Mouse (Mus musculus): ENCODE results near the gene Gm44503.
A peak's percentile ranks its signal among the peaks of the same experiment; 100 is the strongest.

Gm44503 gene

GRCm38 (mm10) chr9:73025818-73026636 is 67.4 kb downstream of the Gm44503 start:
- DNase-seq (ENCODE audit: low read depth in 2 of 2, low spot score in 2 of 2) = no peak

DNA sequence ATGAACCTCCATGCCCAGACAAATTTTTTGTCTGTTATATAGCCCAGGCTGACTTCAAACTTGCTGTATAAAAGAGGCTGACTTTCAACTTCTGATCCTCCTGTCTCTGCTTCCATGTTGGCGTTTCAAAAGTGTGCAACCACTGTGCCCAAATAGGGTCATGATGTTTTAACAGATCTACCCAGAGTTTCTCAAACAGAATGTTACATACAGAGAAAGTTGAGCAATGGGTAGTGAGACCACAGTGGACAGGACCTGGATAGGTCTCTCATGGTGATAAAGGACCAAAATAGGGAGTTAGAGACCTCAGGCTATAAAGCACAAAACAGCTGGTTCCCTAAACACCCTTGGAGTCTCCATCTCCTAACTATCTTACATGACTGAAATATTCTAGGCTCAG is 71.8 kb downstream of the Gm44503 start:
- no peak for DNase-seq (ENCODE audit: low read depth in 2 of 2, low spot score in 2 of 2)

- no peak for DNase-seq (ENCODE audit: low read depth in 2 of 2, low spot score in 2 of 2)
These were observed 72.8 kb downstream of the Gm44503 start for GRCm38 (mm10) chr9:73031421-73031820.

- DNase-seq (ENCODE audit: low read depth in 2 of 2, low spot score in 2 of 2) = no peak
These were observed 74.8 kb downstream of the Gm44503 start for GRCm38 (mm10) chr9:73033406-73033805.

DNA sequence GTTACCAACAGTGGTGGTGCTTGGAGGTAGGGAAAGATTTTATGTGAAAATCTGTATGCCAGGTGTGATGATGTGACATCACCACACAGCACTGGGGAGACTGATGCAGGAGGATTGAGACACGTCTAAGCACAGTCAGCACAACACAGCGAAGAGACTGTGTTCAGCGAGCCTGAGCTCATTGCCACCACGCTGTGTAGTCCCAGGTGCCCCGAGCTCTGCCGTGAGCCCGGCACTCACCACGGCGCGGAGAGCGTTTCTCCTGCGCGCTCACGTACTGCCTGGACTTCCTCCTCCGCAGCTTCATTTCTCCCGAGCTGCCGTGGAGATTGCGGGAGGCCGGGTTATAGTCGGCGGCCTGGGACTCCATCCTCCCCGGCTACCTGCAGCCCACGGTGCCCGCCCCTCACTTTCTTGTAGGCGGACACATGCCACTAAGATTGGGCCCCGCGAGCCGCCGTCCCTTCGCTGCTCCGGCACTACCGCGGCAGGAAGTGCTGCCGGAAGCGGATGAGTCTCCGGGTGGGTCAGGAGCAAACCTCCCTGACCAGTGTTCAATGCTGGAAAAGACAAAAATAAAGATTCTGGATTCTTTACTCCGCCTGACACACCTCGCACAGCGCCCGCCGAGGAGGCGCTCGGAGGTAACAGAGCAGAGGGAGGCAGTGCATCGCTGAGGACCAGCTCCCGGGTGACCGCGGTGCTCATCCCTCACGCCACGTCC is 80.7 kb downstream of the Gm44503 start:
- DNase-seq (ENCODE audit: low read depth in 2 of 2, low spot score in 2 of 2) = peak; percentile 82 to 85

DNA sequence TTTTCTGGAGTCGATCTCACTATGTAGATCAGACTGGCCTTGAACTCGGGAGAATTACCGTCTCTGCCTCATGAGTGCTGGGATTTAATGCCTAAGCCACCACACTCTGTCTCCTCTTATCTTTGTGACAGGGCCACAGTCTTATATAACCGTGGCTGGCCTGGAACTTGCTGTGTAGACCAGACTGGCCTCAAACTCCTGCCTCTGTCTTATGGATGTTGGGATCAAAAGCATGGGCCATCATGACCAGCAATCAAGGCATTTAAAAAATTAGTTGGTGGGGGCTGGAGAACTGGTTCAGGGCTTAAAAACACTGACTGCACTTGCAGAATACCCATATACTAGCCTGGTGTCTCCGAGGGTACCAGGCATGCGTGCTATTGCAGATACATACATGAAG is 81.4 kb downstream of the Gm44503 start, which contains the start of gene Pigb:
Gene Pigb, minus strand, starts transcription at position 299 of the 400 bp plus-strand sequence.
- DNase-seq (ENCODE audit: low read depth in 2 of 2, low spot score in 2 of 2) = no peak

DNA sequence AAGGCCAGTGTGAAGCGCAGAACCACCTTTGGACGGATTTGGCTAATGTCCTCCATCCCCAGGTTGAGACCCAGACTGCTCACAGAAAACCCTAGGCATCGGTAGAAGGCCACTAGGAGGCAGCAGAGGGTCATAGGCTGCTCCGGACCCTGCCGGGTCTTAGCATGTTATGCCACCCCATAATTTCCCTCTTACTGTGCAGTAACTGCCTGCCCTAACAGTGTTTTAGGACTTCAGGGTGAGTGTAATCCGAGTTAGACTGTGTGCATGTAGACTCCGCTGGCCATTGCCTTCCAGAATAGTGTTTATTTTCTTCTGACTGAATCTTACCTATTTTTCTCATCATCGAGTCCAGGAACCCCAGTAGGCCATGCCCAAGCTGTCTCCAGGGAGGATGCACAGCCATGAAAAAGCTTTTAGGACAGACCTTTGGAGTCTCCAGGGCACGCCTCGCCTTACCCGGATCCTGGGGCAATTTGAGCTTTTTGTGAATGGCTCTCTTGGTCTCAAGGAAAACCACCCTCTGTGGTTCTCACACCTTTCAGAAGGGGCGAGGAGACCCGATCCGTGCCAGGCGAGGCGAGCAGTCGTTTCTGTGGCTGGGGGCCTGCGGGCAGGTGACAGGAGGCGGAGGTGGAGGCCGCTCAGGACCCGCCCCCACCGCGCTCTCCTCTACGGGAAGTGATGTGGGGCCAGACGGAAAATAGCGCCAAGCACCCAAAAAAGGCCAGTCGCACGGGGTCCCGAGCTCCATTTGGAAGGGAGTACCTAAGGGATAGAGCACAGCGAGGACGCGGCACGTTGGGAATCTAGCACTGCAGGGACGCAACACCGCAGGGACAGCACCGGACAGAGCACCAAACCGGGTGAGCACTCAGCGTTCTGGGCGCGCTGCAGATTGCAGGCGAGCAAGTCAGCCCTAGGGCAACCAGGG is 85.8 kb downstream of the Gm44503 start, which contains the start of gene Rab27a:
Gene Rab27a, plus strand, starts transcription at position 709 of the 934 bp plus-strand sequence.
- peak; percentile 84 to 89 for DNase-seq (ENCODE audit: low read depth in 2 of 2, low spot score in 2 of 2)

- no peak for DNase-seq (ENCODE audit: low read depth in 2 of 2, low spot score in 2 of 2)
These were observed 86.6 kb downstream of the Gm44503 start for GRCm38 (mm10) chr9:73045204-73045603.

GRCm38 (mm10) chr9:73045711-73046110 is 87.1 kb downstream of the Gm44503 start:
- DNase-seq (ENCODE audit: low read depth in 2 of 2, low spot score in 2 of 2) = no peak

- DNase-seq (ENCODE audit: low read depth in 2 of 2, low spot score in 2 of 2) = no peak
These were observed 89.3 kb downstream of the Gm44503 start for GRCm38 (mm10) chr9:73047906-73048305.

DNA sequence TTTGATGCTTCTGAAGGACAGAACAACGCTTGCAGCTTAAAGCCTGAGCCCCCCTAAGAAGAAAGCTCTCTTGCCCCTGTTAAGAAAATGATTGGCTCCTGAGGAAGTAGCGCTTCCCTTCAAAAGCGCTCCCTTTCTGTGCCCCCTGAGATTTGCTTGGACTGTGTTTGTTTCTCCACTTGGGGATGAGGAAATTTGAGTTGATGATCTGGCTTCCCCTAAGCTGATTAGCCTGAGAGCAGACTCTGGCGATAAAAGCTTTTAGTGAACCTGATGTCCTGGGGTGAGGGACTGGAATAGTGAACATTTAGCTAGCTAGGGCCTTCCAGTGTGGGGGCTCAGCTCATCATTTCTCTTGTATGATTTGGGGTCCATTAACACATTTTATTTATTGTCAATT is 90.3 kb downstream of the Gm44503 start:
- DNase-seq (ENCODE audit: low read depth in 2 of 2, low spot score in 2 of 2) = no peak

- DNase-seq (ENCODE audit: low read depth in 2 of 2, low spot score in 2 of 2) = no peak
These were observed 91.2 kb downstream of the Gm44503 start for GRCm38 (mm10) chr9:73049833-73050232.

- DNase-seq (ENCODE audit: low read depth in 2 of 2, low spot score in 2 of 2) = no peak
These were observed 92.0 kb downstream of the Gm44503 start for GRCm38 (mm10) chr9:73050606-73051005.

- no peak for DNase-seq (ENCODE audit: low read depth in 2 of 2, low spot score in 2 of 2)
These were observed 96.8 kb downstream of the Gm44503 start for GRCm38 (mm10) chr9:73055441-73055911.

DNA sequence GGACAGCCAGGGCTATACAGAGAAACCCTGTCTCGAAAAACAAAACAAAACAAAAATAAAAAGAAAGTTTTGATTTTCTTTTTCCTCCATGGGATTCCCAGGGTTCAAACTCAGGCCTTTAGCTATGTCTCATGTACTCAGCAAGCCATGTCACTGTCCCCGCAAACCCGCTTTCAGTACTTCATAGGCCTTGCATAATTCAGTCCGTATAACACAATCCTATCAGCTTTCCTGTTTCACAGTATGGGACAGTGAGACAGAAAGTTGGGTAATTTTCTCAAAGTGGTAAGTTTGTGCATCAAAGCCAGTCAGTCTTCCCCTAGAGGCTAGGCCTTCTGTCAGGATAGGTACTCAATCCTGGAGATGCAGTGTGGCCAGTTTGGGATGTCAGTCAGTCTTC is 100.6 kb downstream of the Gm44503 start:
- no peak for DNase-seq (ENCODE audit: low read depth in 2 of 2, low spot score in 2 of 2)

DNA sequence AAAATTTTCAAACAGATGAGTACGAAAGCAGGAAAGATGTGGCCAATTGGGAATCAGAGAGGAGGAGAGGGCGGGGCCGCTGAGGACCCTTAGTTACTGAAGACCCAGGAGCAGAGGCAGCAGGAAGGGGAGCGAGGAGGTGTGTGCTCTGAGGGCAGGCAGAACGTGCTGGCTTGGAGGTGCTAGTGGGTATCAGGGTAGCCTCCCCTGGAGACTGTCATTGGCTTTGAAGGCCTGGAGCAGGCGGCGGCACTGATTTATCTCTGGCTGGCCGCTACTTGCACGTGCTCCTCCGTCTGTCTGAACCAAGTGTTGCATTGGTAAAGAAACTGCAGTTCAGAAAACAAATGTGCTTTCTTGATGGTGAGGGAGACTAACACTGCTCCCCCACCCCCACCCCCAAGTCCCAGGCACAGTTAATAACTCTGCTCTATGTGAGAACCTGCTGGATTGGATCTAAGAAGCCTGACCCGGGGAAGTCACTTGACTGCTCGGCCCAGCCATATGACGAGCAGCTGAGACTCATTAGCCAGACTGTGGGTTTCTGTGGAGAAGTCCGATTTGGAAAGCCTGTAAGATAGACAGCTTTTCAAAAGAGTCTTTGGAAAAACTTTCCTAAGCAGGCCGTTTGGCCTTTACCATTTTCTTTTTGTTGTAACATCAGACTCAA is 105.1 kb downstream of the Gm44503 start:
- DNase-seq (ENCODE audit: low read depth in 2 of 2, low spot score in 2 of 2) = no peak
